Mouse (Mus musculus) embryonic facial prominence, embryonic 11.5 days (tissue): ENCODE measurements around the gene Tgfbrap1. TPM values are rescaled to one million over a fixed set of nuclear protein-coding genes. Genes with fewer than 3 reads are reported as not detected.

Source experiments
- ATAC-seq: fragments of 200-750 bp; cut with Nextera tagmentation; replicated peaks from 2 replicates; pipeline ENCODE4 v1.8.0; 2017; ENCODE audit warnings: low read depth; ENCODE audit not compliant: insufficient number of reproducible peaks, low FRiP score, low TSS enrichment
- DNase-seq: peaks from one replicate; pipeline ENCODE4 v3.0.0-alpha.2; 2015; ENCODE audit warnings: low spot score
- H3K27ac ChIP-seq: fragments of 300-500 bp; sonication (generic); replicated peaks from 2 replicates; pipeline ENCODE4 v1.5.1; 2014; ENCODE audit warnings: mild to moderate bottlenecking, low read depth, low read length, control low read depth
- H3K27me3 ChIP-seq: fragments of 300-500 bp; sonication (generic); 2 replicates; pipeline ENCODE4 v1.6.1; 2014; ENCODE audit warnings: mild to moderate bottlenecking, low read length, moderate library complexity, mixed read lengths; ENCODE audit not compliant: control insufficient read depth, insufficient read depth
- H3K36me3 ChIP-seq: fragments of 300-500 bp; sonication (generic); replicated peaks from 2 replicates; pipeline ENCODE4 v1.6.1; 2014; ENCODE audit warnings: low read depth, mild to moderate bottlenecking, low read length, moderate library complexity, mixed read lengths; ENCODE audit not compliant: control insufficient read depth, insufficient read depth
- H3K4me1 ChIP-seq: fragments of 300-500 bp; sonication (generic); 2 replicates; pipeline ENCODE4 v1.6.1; 2014; ENCODE audit warnings: low read length, mixed read lengths; ENCODE audit not compliant: control insufficient read depth, insufficient read depth
- H3K4me2 ChIP-seq: fragments of 300-500 bp; sonication (generic); 2 replicates; pipeline ENCODE4 v1.6.1; 2014; ENCODE audit warnings: low read depth, mild to moderate bottlenecking, control low read depth, low read length, moderate library complexity
- H3K4me3 ChIP-seq: fragments of 300-500 bp; sonication (generic); 2 replicates; pipeline ENCODE4 v1.5.1; 2014; ENCODE audit warnings: low read depth, low read length, control low read depth
- H3K9ac ChIP-seq: fragments of 300-500 bp; sonication (generic); replicated peaks from 2 replicates; pipeline ENCODE4 v1.6.1; 2014; ENCODE audit warnings: mild to moderate bottlenecking, control low read depth, low read length
- H3K9me3 ChIP-seq: fragments of 300-500 bp; sonication (generic); replicated peaks from 2 replicates; pipeline ENCODE4 v1.6.1; 2016; ENCODE audit warnings: mild to moderate bottlenecking, low read length, inconsistent platforms, mixed read lengths; ENCODE audit not compliant: control insufficient read depth
- WGBS: fragments of 180-500 bp; shearing (Covaris S2); extraction: QIAGEN DNeasy Blood & Tissue Kit; methylation state at CpG from one replicate; pipeline ENCODE4 v1.1.7; 2014; 5-methylcytosine and 5-hydroxymethylcytosine counted together
- polyA plus RNA-seq: library from polyadenylated mRNA; unstranded; fragments of >200 nt; fragmentation: Nextera tagmentation; extraction: Ambion mirVana; gene quantifications from 2 replicates; pipeline ENCODE4 v1.2.1, GENCODE M21; 2014

Gene Tgfbrap1
- 10.6 and 12.1 TPM in 2 replicates for polyA plus RNA-seq

- DNase-seq = peak; percentile 97
- peak within 1 kb of the TSS; percentile 98 for H3K27ac ChIP-seq
Observed at GRCm38 (mm10) chr1:43098031-43098984, at the start of gene Tgfbrap1, which contains the start of gene AI597479. Gene Tgfbrap1, minus strand, starts transcription at chr1:43098637. Gene AI597479, plus strand, starts transcription at chr1:43098710.

GRCm38 (mm10) chr1:43147474-43147873 is 49.0 kb upstream of the Tgfbrap1 start:
- Histone ChIP-seq H3K4me2 (no peak overlapping the region), H3K9ac (no peak overlapping the region), H3K27me3 (no peaks in the 10 kb centered on the region), H3K4me1 (no peaks in the 10 kb centered on the region), H3K36me3 (no peaks in the 10 kb centered on the region), H3K4me3 (no peak overlapping the region), H3K27ac (no peak overlapping the region), H3K9me3 (no peaks in the 10 kb centered on the region)
- ATAC-seq = no peak
- DNase-seq = no peak
- WGBS = 72% methylated on average over 2 of the region's 2 CpGs

More at GRCm38 (mm10) chr1:43098031-43098984, at the start of gene Tgfbrap1, which contains the start of gene AI597479:
- peak; percentile 96 for ATAC-seq
- Histone ChIP-seq H3K4me3 (peak within 1 kb of the TSS; percentile 92), H3K9ac (peak within 1 kb of the TSS; percentile 94), H3K27me3 (no peaks in the 10 kb centered on the region), H3K9me3 (no peaks in the 10 kb centered on the region), H3K4me1 (0 out of 2 replicates have a peak, but pooled peaks cover 2% of the 10 kb centered on the region), H3K36me3 (no peaks in the 10 kb centered on the region), H3K4me2 (peak within 1 kb of the TSS; percentile 76)
- 1% methylated on average over 57 of the region's 57 CpGs for WGBS

DNA sequence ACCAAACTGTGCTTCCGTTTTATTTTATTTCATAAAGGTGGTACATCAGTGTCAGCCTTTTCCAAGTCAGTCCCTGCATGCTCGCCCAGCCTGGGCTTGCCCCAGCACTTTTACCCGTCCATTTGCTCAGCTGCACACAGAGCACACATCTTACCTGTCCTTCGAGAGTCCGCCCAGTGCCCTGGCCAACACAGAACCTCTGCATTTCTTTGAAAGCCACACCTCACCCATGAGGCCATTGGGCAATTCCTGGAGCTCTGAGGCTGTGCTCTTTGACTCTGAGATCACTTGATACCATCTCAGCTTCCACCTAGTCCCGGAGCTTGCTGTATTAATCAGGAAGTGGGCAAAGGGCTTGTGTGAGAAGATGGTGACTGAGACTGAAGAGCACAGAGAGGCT is 47.0 kb upstream of the Tgfbrap1 start:
- DNase-seq = no peak
- no peak for ATAC-seq
- H3K9ac ChIP-seq = no peak overlapping the region

GRCm38 (mm10) chr1:43144338-43144906 is 46.0 kb upstream of the Tgfbrap1 start:
- Histone ChIP-seq H3K27ac (no peak overlapping the region), H3K9ac (no peak overlapping the region), H3K9me3 (no peaks in the 10 kb centered on the region), H3K36me3 (no peaks in the 10 kb centered on the region), H3K4me2 (no peak overlapping the region), H3K4me3 (no peak overlapping the region), H3K4me1 (no peaks in the 10 kb centered on the region), H3K27me3 (no peaks in the 10 kb centered on the region)
- 89% methylated on average over 8 of the region's 8 CpGs for WGBS
- ATAC-seq (no peak), DNase-seq (no peak)

More for the DNA sequence above, 47.0 kb upstream of the Tgfbrap1 start:
- no peak overlapping the region for H3K4me3 ChIP-seq
- no peak overlapping the region for H3K4me2 ChIP-seq
- no peaks in the 10 kb centered on the region for H3K4me1 ChIP-seq
- no peak overlapping the region for H3K27ac ChIP-seq
- no peaks in the 10 kb centered on the region for H3K27me3 ChIP-seq
- no peaks in the 10 kb centered on the region for H3K9me3 ChIP-seq
- H3K36me3 ChIP-seq = no peaks in the 10 kb centered on the region
- 79% methylated on average over 6 of the region's 6 CpGs for WGBS

- no peak for ATAC-seq
- no peak overlapping the region for H3K27ac ChIP-seq
- no peak overlapping the region for H3K9ac ChIP-seq
- no peaks in the 10 kb centered on the region for H3K4me1 ChIP-seq
- H3K9me3 ChIP-seq = no peaks in the 10 kb centered on the region
- H3K36me3 ChIP-seq = no peaks in the 10 kb centered on the region
- DNase-seq = no peak
- H3K27me3 ChIP-seq = no peaks in the 10 kb centered on the region
- WGBS = 88% methylated on average over 4 of the region's 4 CpGs
- no peak overlapping the region for H3K4me2 ChIP-seq
- H3K4me3 ChIP-seq = no peak overlapping the region
Observed at GRCm38 (mm10) chr1:43143791-43144190, 45.4 kb upstream of the Tgfbrap1 start.

- Histone ChIP-seq H3K36me3 (no peaks in the 10 kb centered on the region), H3K9ac (no peak overlapping the region), H3K27me3 (no peaks in the 10 kb centered on the region), H3K4me3 (no peak overlapping the region), H3K4me1 (no peaks in the 10 kb centered on the region), H3K4me2 (no peak overlapping the region), H3K9me3 (no peaks in the 10 kb centered on the region), H3K27ac (no peak overlapping the region)
- WGBS = 80% methylated on average over 4 of the region's 4 CpGs
- ATAC-seq = no peak
- no peak for DNase-seq
Observed at GRCm38 (mm10) chr1:43143284-43143683, 44.8 kb upstream of the Tgfbrap1 start.

DNA sequence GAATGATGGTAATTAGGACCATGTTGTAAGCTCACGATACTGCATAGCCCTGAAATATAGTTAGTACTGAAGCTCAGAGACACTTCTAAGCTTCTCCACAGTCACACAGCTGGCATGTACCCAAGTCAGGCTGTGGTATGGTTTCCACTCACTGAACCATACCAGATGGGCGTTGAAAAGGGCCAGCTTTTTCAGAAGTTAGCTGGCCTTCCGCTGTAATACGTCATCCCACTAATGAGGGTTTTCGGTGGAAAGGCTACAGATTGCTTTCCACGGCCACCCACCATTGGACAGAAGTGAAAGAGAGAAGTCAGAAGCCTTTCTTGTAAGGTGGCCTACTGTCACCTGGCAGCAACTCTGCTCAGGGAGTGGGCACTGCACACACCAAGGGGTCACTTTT is 44.4 kb upstream of the Tgfbrap1 start:
- Histone ChIP-seq H3K36me3 (no peaks in the 10 kb centered on the region), H3K27me3 (no peaks in the 10 kb centered on the region), H3K27ac (no peak overlapping the region), H3K4me1 (no peaks in the 10 kb centered on the region), H3K9ac (no peak overlapping the region), H3K9me3 (no peaks in the 10 kb centered on the region), H3K4me2 (no peak overlapping the region), H3K4me3 (no peak overlapping the region)
- WGBS = 85% methylated on average over 6 of the region's 6 CpGs
- ATAC-seq (no peak), DNase-seq (no peak)

- DNase-seq (no peak), ATAC-seq (no peak)
- H3K27ac ChIP-seq = no peak overlapping the region
- H3K4me2 ChIP-seq = no peak overlapping the region
- H3K4me3 ChIP-seq = no peak overlapping the region
- H3K9ac ChIP-seq = no peak overlapping the region
- WGBS = 82% methylated on average over 11 of the region's 11 CpGs
- H3K9me3 ChIP-seq = no peaks in the 10 kb centered on the region
- H3K36me3 ChIP-seq = no peaks in the 10 kb centered on the region
- no peaks in the 10 kb centered on the region for H3K27me3 ChIP-seq
- H3K4me1 ChIP-seq = no peaks in the 10 kb centered on the region
Observed at GRCm38 (mm10) chr1:43141555-43141961, 43.1 kb upstream of the Tgfbrap1 start.
